Mouse (Mus musculus): ENCODE measurements around the gene Ccdc189. TPM values are rescaled to one million over a fixed set of nuclear protein-coding genes. Genes with fewer than 3 reads are reported as not detected.

Gene Ccdc189
- polyA plus RNA-seq, 1 experiment from 2014 or later: 7.4 TPM

GRCm38 (mm10) chr7:127589637-127590036 lies 1.2 kb upstream of the Ccdc189 start:
- Histone ChIP-seq H3K4me3 (replicated peaks) (peak overlapping the region; percentile 81), H3K9me3 (replicated peaks) (no peaks in the 10 kb centered on the region), H3K9ac (replicated peaks) (0 out of 2 replicates have a peak overlapping the region, but pooled peaks have one; percentile 77), H3K4me2 (peak overlapping the region; percentile 96), H3K36me3 (peaks cover 55% of the 10 kb centered on the region), H3K27me3 (replicated peaks) (no peaks in the 10 kb centered on the region), H3K4me1 (peaks cover 25% of the 10 kb centered on the region), H3K27ac (replicated peaks) (no peak overlapping the region)
- WGBS: 94% methylated on average over 9 of the region's 9 CpGs
- ATAC-seq (ENCODE audit: low FRiP score): no peak

DNA sequence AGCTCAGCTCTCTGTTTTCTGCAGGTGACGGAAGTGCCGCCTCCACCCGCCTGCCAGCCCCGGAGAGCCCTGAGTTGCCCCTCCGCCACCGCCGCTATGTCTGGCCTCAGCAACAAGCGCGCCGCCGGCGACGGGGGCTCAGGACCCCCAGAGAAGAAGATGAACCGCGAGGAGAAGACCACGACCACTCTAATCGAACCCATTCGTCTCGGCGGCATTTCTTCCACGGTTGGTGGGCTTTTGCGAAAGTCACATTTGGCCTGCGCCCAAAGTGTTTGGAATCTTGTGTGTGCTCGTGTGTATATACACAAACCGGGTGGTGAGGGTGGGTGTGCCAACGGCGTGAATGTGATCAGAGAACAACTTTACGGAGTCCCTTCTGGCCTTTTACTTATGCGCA lies 506 bp upstream of the Ccdc189 start:
- H3K27me3 ChIP-seq (replicated peaks): no peaks in the 10 kb centered on the region
- H3K9me3 ChIP-seq (replicated peaks): no peaks in the 10 kb centered on the region
- peak overlapping the region; percentile 80 for H3K27ac ChIP-seq (replicated peaks)
- H3K4me2 ChIP-seq: peak overlapping the region; percentile 96
- ATAC-seq (ENCODE audit: low FRiP score): no peak
- 6% methylated on average over 29 of the region's 29 CpGs for WGBS
- H3K36me3 ChIP-seq: peaks cover 52% of the 10 kb centered on the region
- peak overlapping the region; percentile 77 for H3K9ac ChIP-seq (replicated peaks)
- H3K4me3 ChIP-seq (replicated peaks): peak overlapping the region; percentile 81
- H3K4me1 ChIP-seq: peaks cover 25% of the 10 kb centered on the region

DNA sequence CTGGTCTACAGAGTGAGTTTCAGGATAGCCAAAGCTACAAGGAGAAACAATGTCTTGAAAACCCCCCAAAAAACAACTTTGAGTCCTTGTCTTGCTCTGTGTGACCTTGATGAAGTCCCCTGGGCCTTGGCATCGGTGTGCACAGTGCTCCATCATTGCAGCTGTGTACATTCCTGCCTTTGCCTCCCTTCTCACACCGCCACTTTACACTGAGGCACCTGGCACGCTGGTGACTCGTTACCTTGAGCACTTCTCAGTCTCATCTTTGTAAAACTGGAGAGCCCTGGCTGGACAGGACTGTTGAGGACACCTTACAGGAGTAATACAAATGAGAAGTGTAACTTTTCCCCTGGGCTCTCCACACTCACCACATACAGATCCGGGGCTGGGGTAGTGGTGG lies 1.2 kb downstream of the Ccdc189 start:
- H3K36me3 ChIP-seq: peaks cover 52% of the 10 kb centered on the region
- peak overlapping the region; percentile 96 for H3K4me2 ChIP-seq
- H3K9ac ChIP-seq (replicated peaks): no peak overlapping the region
- H3K27me3 ChIP-seq (replicated peaks): no peaks in the 10 kb centered on the region
- H3K9me3 ChIP-seq (replicated peaks): no peaks in the 10 kb centered on the region
- ATAC-seq (ENCODE audit: low FRiP score): no peak
- no peak overlapping the region for H3K27ac ChIP-seq (replicated peaks)
- peak overlapping the region; percentile 81; the same call in 1 of the 2 replicates for H3K4me3 ChIP-seq (replicated peaks)
- WGBS: 76% methylated on average over 5 of the region's 5 CpGs
- peaks cover 25% of the 10 kb centered on the region for H3K4me1 ChIP-seq

- Histone ChIP-seq H3K9me3 (replicated peaks) (no peaks in the 10 kb centered on the region), H3K27ac (replicated peaks) (no peak overlapping the region), H3K4me3 (replicated peaks) (no peak overlapping the region), H3K36me3 (peaks cover 50% of the 10 kb centered on the region), H3K4me2 (no peak overlapping the region), H3K27me3 (replicated peaks) (no peaks in the 10 kb centered on the region), H3K4me1 (peaks cover 25% of the 10 kb centered on the region), H3K9ac (replicated peaks) (no peak overlapping the region)
- 95% methylated on average over 6 of the region's 6 CpGs for WGBS
- no peak for ATAC-seq (ENCODE audit: low FRiP score)
Measured at GRCm38 (mm10) chr7:127586149-127586548, 2.2 kb downstream of the Ccdc189 start.

DNA sequence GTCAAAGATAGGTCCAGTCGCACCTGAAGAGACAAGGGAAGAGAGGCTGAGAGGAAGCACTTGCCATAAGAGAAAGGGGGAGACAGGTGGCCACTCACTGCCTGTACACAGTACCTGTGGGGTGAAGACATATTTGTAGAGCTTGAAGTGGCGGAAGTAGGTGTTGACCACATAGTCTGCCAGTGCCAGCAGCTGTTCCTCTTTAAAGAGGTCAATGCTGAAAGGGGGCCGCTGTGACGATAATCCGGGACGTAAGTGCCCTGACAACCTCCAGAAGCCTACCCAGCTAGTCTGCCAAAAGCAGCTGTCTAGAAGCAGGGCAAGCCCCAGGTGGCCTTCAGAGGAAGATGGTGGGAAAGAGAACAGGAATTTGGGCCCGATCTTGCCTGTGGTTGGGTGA lies 3.4 kb downstream of the Ccdc189 start:
- WGBS: 86% methylated on average over 7 of the region's 7 CpGs
- Histone ChIP-seq H3K9ac (replicated peaks) (no peak overlapping the region), H3K4me3 (replicated peaks) (no peak overlapping the region), H3K36me3 (peaks cover 42% of the 10 kb centered on the region), H3K4me1 (peaks cover 19% of the 10 kb centered on the region), H3K27me3 (replicated peaks) (no peaks in the 10 kb centered on the region), H3K27ac (replicated peaks) (no peak overlapping the region), H3K9me3 (replicated peaks) (no peaks in the 10 kb centered on the region), H3K4me2 (no peak overlapping the region)
- ATAC-seq (ENCODE audit: low FRiP score): no peak

- Histone ChIP-seq H3K4me3 (replicated peaks) (no peak overlapping the region), H3K27ac (replicated peaks) (no peak overlapping the region), H3K36me3 (peaks cover 48% of the 10 kb centered on the region), H3K27me3 (replicated peaks) (no peaks in the 10 kb centered on the region), H3K4me1 (peaks cover 10% of the 10 kb centered on the region), H3K9ac (replicated peaks) (no peak overlapping the region), H3K9me3 (replicated peaks) (no peaks in the 10 kb centered on the region), H3K4me2 (no peak overlapping the region)
- ATAC-seq (ENCODE audit: low FRiP score): no peak
- WGBS: 99% methylated on average over 6 of the region's 6 CpGs
Measured at GRCm38 (mm10) chr7:127583260-127583659, 5.1 kb downstream of the Ccdc189 start.

DNA sequence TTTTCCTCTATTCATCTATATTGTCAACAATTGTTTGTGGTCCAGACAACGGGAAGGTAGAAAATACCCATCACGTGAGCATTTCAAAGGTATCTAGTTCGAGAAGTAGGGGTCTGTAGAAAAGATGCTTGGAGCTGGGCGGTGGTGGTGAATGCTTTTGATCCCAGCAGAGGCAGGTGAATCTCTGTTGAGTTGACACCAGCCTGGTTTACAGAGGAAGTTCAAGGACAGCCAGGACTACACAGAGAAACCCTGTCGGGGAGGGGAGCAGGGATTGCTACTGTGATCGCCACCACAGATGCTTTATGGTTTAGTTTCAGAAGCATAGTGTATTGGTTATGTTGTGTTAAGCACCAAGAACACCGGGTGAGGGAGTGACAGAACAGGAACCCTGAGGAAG lies 14.3 kb downstream of the Ccdc189 start:
- Histone ChIP-seq H3K9me3 (replicated peaks) (no peaks in the 10 kb centered on the region), H3K27ac (replicated peaks) (peak overlapping the region; percentile 86), H3K4me2 (peak overlapping the region; percentile 94), H3K4me3 (replicated peaks) (peak overlapping the region; percentile 74), H3K27me3 (replicated peaks) (no peaks in the 10 kb centered on the region), H3K4me1 (peaks cover 33% of the 10 kb centered on the region), H3K36me3 (peaks cover 22% of the 10 kb centered on the region), H3K9ac (replicated peaks) (peak overlapping the region; percentile 95)
- WGBS: 23% methylated on average over 7 of the region's 7 CpGs
- no peak for ATAC-seq (ENCODE audit: low FRiP score)

GRCm38 (mm10) chr7:127573503-127574008 lies 14.8 kb downstream of the Ccdc189 start:
- Histone ChIP-seq H3K4me3 (replicated peaks) (peak overlapping the region; percentile 74), H3K27me3 (replicated peaks) (no peaks in the 10 kb centered on the region), H3K9ac (replicated peaks) (peak overlapping the region; percentile 95), H3K9me3 (replicated peaks) (no peaks in the 10 kb centered on the region), H3K4me1 (peaks cover 33% of the 10 kb centered on the region), H3K4me2 (peak overlapping the region; percentile 94), H3K36me3 (peaks cover 27% of the 10 kb centered on the region), H3K27ac (replicated peaks) (peak overlapping the region; percentile 86)
- under 1% methylated on average over 23 of the region's 28 CpGs for WGBS
- no peak; the same call in 1 of the 2 replicates for ATAC-seq (ENCODE audit: low FRiP score)

DNA sequence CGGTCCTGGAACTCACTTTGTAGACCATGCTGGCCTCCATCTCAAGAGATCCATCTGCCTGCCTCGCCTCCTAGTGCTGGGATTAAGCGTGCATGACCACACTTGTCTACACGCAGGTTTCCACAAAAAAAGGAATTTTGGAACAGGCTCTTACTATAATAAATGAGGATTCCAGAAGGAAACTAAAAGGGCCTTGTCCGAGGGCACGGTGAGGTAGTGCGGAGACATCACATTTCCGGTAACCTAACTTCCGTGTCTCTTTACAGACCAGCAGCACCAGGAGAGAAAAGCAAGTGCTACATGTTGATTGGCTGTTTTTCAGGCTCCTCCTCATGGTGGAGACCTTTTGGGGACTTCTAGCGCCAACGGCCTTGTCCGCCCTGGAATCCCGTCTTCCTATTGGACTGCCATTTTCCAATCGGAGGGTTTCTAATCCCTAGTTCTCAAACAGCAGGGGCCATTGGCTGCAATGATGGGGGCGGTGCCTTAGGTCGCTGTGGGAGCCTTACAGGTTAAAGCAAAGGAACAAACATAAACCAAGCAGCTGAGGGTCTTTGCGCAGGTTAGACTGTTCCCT lies 15.4 kb downstream of the Ccdc189 start, which contains the start of gene Phkg2:
TSS of gene Phkg2 (plus strand) at position 446 of the 577 bp plus-strand sequence.
- ATAC-seq (ENCODE audit: low FRiP score): peak; percentile 97
- Histone ChIP-seq H3K4me1 (peaks cover 33% of the 10 kb centered on the region), H3K9ac (replicated peaks) (peak within 1 kb of the TSS; percentile 95), H3K27ac (replicated peaks) (peak within 1 kb of the TSS; percentile 86), H3K4me2 (peak within 1 kb of the TSS; percentile 94), H3K4me3 (replicated peaks) (peak within 1 kb of the TSS; percentile 74), H3K27me3 (replicated peaks) (no peaks in the 10 kb centered on the region), H3K36me3 (peaks cover 22% of the 10 kb centered on the region), H3K9me3 (replicated peaks) (no peaks in the 10 kb centered on the region)
- WGBS: 0% methylated on average over 17 of the region's 17 CpGs

DNA sequence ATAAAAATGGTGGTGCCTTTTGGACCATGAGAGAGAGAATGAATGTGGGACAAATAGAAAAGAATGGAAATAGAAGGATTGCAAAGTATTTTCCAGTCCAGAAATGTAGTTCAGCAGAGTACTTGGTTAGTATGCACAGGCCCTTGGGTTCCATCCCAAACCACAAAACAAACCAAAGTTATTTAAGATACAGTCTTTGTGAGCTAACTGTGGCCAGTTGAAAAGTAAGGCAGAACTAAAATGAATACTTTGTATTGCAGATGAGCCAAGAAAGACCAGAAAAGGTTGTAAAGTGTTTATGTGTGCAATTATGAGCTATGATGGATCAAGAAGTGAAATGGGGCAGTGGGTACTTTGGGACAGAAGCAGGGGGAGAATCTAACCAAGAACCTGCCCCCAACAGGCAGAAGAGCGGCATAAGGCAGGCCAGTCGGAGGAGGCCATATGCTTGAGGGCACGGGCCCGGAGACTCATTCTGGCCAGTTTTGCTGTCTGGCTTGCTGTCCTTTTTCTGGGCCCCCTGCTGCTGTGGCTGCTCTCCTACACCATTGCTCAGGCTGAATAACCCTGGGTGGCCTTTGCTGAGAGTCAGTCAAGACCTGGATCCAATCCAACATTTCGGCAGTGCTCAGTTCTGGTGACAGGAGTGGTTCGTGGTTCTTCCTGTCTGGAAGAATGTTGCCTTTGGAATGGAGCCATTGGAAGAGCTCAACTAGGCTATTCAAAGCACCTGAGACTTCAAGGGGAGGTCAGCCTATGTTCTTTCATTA lies 23.8 kb downstream of the Ccdc189 start:
- no peaks in the 10 kb centered on the region for H3K27me3 ChIP-seq (replicated peaks)
- H3K4me3 ChIP-seq (replicated peaks): no peak overlapping the region
- no peak for ATAC-seq (ENCODE audit: low FRiP score)
- H3K27ac ChIP-seq (replicated peaks): no peak overlapping the region
- H3K4me2 ChIP-seq: no peak overlapping the region
- 0 out of 2 replicates have a peak, but pooled peaks cover 7% of the 10 kb centered on the region for H3K4me1 ChIP-seq
- WGBS: 69% methylated on average over 6 of the region's 6 CpGs
- H3K36me3 ChIP-seq: peaks cover 51% of the 10 kb centered on the region
- H3K9me3 ChIP-seq (replicated peaks): no peaks in the 10 kb centered on the region
- no peak overlapping the region for H3K9ac ChIP-seq (replicated peaks)

GRCm38 (mm10) chr7:127561340-127561858 lies 27.0 kb downstream of the Ccdc189 start, which contains the start of gene Tmem265:
Gene Tmem265, plus strand, starts transcription at chr7:127561390.
- 96% methylated on average over 5 of the region's 5 CpGs for WGBS
- H3K36me3 ChIP-seq: peaks cover 66% of the 10 kb centered on the region
- H3K27ac ChIP-seq (replicated peaks): no peak within 1 kb of the TSS
- no peak for ATAC-seq (ENCODE audit: low FRiP score)
- H3K9me3 ChIP-seq (replicated peaks): no peaks in the 10 kb centered on the region
- H3K4me1 ChIP-seq: 0 out of 2 replicates have a peak, but pooled peaks cover 7% of the 10 kb centered on the region
- H3K4me2 ChIP-seq: no peak within 1 kb of the TSS
- no peak within 1 kb of the TSS for H3K9ac ChIP-seq (replicated peaks)
- H3K4me3 ChIP-seq (replicated peaks): no peak within 1 kb of the TSS
- H3K27me3 ChIP-seq (replicated peaks): no peaks in the 10 kb centered on the region

Data from neural tube, embryonic 15.5 days (tissue).